Mouse (Mus musculus): ENCODE data around the gene Unc13a.

The Unc13a gene

GRCm38 (mm10) chr8:71577856-71578387, 93.6 kb downstream of the Unc13a start:
- no peak for DNase-seq

DNA sequence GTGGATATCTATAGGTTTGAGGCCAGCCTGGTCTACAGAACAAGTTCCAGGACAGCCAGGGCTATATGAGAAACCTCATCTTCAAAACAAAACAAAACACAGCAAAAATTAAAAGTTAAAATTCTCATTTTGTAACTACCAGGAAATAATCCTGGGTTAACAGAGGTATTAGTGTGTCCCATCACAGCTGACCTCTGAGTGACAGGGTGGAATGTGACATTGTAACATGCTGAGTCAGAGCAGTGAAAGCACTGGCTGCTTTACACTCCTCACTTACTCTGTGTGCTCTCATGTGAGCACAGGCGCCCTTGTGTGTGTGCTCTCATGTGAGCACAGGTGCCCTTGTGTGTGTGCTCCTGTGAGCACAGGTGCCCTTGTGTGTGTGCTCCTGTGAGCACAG, 96.5 kb downstream of the Unc13a start:
- no peak for DNase-seq

DNA sequence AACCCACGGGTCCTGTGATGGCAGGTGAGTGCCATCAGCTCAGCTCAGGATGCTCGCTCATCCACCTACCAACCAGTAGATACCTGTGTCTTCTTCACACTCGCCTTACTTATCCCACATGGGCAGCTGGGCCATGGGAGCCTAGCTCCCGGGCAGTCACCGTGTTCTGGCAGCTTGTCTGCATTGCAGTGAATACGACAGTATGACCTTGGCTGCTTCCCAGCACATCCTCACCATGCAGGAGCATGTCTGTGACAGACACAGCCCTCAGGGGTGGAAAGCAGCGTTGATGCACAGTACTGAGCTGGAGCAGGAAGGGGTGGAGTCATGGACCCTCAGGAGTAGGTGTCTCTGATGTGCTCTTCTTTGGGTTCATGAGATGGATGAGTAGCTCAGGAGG, 97.1 kb downstream of the Unc13a start:
- DNase-seq = no peak

Measured in lung, postnatal 14 days (tissue).